Mouse (Mus musculus) cerebellum, adult 11 months (tissue): Measurements from ENCODE around the gene Snx33.
"Not testable (repeated sequence)": the region's sequence is repeated elsewhere in the genome, so short reads cannot be mapped to it uniquely, and the experiment has no call there.

Experiments used
- DNase-seq: peaks from one replicate; pipeline ENCODE4 v3.0.0; 2022

The Snx33 gene

DNA sequence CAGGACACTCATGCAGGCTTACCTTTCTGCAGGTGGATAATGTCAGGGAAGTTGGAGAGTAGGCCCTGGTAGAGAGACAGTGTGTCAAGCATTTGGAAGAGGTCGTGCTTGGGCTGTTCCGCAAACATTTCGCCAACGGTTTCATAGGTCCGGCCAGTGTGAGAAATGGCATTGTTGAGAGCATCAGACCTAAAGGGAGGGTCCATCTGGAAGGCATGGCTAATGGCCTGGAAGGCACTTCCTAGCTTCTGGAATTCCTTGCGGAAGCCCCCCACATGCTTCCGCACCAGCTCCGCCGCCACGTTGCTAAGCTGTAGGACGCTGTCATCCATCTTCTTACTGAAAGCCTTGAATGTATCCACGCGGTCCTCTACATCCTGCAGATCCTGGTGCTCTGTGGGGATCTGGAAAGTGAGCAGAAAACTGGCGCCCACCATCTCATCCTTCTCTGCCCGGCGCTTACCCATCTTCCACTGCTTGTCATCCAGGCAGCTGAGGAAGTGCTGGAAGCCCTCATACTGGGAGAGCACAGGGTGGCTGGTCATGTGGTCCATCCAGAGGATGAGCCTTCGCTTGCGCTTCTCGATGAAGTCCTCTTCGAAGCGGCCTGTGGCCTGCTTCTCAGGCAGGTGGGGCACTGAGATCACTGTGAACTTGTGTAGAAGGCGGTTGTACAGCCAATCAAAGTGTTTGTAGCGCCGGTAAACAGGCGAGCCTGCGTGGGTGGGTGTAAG, 2.7 kb downstream of the Snx33 start:
- DNase-seq = no peak

DNA sequence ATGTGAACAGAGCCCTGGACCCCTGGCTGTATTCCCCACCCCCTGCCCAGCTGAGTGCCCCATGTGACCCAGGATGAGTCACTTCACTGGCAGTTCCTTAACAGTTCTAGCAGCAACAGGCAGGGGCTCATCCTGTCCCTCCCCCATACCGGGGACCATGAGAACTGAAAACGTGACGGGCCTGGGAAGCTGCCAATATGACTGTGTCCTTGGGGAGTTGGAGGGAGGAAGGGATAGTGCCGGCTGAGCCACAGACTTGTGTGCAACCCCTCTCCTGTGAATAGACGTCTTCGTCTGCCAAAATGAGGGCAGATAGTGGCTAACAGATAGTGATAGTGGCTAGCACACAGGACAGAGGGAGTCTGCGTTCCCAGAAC, 3.5 kb downstream of the Snx33 start:
- DNase-seq = peak; percentile 30

DNA sequence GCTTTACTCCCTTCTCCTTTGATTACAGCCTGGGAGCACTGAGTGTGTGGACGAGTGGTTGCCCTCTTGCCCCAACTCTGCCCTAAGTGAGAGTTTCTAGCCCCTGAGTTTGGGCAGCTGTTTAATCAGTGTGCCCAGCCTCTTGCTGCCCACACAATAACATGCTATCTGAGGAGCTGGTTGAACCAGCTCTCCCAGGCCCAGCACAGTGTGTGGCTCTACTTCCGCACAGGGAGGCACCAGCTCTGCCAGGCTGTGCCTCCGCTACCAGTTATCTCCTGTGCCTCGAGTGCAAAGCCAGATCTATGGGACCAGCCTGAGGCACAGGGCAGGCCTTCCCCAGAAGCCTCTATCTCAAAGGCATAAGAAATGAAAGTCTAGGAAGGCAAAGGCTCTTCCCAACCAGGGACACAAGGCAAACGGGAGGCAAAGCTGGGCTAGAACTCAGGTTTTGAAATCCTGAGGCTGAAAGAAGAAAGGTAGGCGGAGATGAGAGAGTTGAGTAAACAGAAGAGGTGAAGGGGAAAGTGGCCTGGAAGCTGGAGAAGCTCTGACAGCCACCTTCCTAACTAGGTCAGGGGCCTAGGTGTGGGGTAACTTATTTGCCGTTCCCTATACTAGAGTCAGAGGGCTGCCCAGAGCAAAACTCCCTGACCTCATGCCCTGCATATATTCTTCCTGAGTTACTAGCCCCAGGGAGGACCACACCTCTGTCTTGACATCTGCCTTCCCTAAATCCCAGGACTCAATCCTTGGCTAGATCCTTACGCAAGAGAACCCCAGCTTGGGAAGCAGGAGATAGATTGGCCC, 4.1 kb downstream of the Snx33 start:
- no peak for DNase-seq

DNA sequence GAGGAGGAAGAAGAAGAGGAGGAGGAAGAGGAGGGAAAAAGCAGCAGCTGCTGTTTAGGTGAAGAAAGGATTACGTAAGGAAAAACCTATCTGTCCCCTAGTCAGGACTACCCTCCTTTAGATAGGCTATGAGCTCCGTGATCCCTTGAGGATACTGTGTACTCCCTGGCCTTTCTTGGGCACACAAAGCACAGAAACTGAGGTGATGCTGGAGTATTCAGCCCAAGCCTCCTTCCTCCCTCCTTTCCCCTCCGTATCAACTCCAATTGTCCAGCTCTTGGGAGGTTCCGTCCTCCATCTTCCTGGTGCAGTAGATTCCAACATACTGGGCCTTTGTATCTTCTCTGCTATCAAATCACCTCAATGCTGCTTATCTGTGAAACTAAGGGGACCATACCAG, 5.4 kb downstream of the Snx33 start:
- no peak for DNase-seq

DNA sequence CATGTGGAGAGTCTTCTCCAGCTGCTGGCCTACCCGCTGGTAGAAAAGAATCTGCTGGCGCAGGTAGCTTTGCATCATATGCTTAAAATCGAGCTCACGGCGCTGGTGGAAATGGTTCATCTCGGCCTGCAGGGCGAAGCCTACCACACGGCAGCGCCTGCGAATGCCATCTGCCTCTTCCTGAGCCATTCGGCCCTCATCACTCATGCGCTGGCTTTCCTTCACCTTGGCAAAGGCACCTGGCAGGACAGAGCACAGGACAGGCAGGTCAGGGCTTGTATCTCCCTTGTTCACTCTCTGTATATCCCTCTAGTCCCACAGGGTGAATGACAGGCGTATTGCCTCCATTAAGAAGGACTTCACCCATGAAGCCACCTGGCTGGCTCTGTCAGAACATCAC, 9.7 kb downstream of the Snx33 start:
- no peak for DNase-seq

DNA sequence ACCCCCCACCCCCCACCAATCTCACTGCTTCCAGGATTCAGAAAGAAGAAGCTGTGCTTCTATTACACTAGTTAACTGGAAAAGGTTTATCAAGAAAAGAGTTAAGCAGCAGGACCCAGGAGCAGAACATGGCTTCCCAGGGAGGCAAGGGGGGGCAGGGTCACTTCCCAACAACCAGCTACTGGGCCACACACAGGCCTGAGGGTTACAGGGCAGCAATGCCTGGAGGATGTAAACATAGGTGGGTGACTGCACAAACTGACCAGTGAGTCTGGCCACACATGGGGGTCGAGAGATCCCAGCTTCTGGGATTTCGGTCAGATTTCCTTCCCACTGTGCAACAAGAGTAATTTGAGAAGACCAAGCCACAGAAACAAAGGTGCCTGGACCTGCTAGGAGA, 11.0 kb downstream of the Snx33 start:
- DNase-seq = no peak

DNA sequence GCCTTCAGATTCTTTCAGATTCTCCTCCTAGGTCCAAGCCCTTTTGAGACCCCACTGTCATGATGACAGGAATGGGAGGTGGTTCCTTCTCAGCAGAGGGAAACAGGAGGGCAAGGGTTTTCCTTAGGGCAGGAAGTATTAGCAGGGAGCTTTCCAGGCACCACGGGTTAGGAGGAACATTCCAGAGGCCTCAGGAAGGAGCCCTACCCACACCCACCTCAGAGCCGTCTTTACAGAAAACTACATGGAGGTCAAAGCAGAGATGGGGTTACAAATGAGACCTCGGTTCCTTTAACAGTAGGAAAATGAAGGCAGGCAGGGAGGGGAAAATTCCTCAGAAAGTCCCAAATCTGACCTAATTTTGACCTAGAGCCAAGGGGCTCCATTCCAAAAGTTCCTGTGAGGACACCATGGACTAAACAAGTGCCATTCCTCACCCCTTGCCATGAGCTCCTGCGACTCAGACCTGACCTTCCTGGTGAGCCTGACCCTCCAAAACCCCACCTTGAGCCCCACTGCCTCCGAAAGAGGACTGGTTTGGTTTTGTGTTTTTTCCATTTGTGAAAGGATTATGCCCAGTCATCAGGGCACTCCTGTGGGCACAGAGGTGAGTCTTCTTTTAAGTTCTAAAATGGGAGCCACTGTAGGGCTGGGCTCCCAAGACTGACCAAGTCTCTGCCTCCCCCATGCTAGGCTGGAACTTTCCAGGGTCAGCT, 12.3 kb downstream of the Snx33 start:
- DNase-seq = no peak

DNA sequence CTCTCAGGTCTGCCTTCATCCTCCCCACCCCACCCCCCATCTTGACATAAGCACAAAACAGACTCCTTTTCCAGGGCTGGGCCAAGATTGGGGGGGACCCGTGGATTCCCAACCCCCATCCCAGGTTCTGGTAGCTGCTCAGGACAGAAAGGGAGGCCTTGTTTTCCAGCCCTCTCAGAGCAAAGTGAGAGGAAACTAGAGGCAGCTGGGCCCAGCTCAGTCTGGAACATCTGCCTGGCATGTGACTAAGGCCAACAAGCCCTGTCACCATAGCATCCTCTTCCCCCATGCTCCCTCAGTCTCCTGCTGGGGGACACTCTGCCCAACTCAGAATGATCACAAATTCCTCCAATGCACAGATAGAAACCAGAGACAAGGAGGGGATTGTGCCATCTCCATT, 13.1 kb downstream of the Snx33 start:
- no peak for DNase-seq

DNA sequence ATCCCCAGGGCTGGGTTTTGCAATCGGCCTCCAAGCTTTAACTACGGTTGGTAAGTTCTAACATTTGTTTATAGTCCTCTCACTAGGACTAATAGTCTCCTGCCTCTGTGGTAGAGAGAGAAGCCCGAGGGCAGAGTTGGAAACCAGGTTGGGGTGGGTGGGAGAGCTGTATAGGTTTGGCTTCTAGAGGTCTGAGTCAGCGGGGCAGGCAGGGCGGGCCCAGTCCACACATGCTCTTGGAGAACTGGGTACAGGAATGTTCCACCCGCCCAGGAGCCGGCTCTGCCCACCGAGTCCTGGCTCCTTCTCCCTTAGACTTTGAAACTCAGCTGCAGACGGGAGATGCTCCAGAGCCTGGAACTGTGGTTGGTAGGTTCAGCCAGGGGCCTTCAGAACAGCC, 14.2 kb downstream of the Snx33 start:
- no peak for DNase-seq

DNA sequence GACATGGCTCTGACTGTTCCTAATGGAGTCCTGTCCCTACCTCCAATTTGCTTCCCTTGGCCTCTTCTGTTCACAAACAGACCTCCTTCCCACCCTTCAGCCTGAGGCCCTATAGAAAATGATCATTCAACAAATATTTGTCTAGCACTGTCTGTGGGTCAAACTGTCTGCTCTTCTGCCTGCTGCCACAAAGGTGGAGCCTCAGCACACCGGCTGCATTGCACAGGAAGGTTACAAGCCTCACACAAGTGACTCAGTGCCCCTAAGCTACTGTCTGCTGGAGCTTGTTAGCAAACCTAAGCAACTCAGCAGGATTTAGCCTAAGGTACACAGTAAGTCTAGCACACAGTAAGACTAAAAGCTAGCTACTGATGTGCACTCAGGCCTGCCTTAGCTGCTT, 17.2 kb downstream of the Snx33 start:
- DNase-seq = no peak

DNA sequence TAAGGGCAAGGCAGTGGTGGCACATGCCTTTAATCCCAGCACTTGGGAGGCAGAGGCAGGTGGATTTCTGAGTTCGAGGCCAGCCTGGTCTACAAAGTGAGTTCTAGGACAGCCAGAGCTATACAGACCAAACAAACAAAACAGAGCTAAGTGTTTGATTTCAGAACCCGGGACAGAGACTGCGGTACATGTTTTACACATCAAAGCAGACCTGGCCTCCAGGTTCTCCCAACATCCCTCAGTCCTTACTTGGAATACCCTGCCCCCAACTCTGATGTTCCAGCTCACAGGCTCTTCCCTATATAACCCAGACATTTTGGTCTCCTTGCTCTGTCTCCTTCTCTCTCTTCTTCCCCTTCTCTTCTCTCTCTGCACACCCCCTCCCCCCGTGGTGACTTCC, 18.2 kb downstream of the Snx33 start:
- not testable (repeated sequence) for DNase-seq

DNA sequence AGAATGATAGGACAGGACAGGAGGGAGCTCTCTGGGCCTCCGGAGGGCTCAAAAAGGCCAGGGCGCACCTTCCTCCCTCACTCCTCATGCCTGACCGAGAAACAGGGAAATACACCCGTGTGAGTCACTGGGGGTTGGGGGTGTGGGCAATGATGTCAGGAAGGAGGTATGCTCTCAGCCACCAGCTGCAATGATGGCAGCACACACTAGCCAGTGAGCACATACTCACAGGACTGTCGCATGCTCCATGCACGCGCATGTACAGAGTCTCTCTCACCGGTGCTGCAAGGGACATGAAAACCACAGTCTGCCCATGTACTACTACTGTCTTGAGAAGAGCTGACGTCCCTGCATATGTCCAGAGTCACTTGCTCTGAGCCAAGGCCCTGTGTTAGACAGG, 20.6 kb downstream of the Snx33 start:
- DNase-seq = no peak

DNA sequence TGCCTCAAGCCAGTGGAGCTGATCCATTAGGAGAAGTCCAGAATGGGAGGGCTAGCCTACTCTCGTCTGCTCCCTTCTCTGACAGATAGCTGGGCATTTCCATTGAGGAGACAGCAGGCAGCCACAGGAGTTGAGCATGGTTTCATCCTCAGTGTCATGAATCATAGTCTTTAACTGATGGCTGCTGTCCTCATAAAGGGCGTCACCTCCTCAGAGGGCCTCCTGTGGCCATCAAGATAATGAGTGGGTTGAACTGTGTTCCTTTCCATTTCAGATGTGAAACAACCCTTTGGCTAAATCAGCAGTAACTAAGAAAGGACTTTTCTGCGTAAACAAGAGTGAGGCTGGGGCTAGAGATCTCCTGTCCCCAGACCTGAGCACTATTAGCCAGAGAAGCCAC, 24.5 kb downstream of the Snx33 start:
- no peak for DNase-seq

DNA sequence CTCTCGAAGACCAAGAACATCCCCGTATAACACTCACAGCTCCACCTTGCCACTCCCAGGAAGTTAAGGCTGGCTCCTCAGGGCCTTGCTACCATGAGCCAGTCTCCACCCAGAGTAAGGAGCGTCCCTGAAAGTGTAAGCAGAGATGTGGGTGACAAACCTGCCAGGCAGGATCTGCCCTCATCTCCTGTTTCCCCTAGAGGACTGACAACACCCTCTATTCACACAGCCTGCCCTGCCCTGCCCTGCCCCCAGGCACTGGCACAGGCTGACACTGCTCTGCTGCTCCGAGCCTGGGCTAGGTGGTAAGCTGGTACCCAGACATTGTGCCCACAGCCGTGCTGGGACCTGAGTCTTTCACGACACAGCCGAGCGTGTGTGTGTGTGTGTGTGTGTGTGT, 27.0 kb downstream of the Snx33 start:
- no peak for DNase-seq

DNA sequence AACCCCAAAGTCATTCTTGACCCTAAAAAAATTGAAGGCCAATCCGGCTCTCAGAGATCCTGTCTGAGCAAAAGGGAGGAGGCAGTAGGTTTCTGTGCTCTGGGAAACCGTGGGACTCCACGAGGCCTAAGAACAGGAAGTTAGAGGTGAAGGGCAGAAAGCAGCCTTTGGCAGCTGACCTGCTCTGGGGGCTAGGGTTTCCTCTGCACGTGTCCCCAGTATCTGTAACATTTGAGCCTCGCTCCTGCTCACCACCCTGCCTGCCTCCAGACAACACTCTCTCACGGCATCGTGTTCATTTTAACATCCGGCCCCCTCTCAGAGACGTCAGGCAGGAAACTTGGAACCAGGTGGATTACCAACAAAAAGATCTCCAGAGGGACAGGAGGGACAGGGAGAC, 27.6 kb downstream of the Snx33 start:
- no peak for DNase-seq

DNA sequence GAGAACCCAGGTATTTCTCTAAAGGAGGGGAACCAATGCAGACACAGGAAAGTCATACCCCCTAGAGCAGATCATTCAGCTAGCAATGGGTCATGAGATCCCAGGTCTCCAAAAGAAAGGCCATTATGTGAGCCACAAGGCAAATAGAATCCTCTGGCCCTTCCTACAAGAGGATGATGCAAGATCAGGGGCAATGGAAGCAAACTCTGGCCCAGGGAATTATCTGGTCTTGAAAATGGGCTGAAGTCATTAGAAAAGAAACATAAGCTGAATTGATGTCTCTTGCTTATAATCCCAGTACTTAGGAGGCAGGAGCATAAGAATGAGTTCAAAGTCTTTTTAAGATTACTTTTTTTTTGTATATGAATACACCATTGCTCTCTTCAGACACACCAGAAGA, 28.1 kb downstream of the Snx33 start:
- DNase-seq = no peak

DNA sequence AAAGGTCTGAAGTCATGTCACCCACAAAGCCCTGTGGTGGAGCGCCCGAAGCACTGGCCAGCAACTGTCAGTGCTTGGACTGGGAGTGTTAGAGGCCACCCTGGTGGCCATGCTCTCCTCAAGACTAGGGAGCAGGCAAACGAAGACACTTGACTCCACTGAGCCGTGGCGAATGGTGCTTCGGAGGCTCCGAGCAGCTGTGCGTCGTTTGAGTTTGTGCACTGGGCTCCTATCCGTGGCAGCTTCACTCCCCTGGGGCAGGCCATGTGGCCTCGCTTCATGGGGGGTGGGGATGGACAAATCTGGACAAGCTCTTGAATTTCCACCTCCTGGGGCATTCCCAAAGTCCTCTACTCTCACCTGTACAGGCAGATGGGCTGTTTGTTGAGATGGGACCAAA, 28.8 kb downstream of the Snx33 start:
- no peak for DNase-seq

DNA sequence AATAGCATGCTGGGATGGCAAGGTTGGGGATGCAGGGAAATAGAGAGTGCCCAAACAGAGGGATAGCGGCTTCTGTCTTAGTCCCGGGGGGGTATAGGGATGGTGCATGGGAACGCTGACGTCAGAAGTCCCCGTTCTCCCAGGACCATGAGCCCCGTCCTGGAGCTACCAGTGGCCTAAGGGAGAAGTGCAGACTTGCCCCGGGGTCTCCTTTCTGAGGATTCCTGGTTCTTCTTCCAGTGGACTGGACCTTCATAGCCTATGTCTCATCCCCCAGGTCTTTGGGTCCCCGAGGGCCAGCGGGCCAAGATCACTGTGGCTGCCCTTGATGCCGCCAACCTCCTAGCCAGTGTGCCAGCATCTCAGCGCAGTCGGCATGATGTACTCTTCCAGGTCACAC, 31.4 kb downstream of the Snx33 start:
- DNase-seq = no peak

DNA sequence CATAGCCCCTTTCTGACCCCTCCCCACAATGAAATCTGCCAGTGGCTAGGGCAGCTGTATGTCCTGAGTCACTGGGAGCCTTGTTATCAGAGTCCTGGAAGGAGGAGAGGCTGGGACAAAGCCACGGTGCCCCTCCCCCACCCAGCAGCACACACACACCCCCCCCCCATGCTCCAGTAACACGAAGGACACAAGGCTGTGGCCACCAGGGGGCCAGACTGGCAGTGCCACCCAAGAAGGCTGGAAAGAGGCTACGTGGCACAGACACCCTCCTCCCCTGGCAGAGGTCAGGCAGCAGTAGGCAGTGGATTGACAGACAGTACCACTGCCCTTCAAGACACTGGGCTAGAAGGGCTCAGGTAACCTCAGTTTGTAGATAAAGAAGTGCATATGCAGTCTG, 34.2 kb downstream of the Snx33 start:
- no peak for DNase-seq

DNA sequence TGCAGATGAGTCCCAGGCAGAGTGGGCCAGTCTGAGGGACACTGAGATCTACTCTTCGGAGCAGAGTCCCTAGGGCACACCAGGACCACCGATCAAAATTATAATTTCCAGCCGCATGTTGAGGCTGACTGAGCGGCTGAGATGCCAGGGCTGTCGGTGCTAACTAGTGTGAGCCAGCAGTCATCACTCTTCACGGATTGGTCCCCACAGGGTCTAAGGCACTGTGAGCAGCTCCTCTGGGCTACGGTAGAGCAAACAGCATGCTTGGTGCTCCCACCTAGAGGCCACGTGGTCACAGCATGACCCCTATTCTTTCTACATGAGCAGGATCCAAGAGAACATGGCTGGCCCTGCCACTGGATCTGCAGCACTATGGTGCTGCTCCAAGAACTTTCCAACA, 34.9 kb downstream of the Snx33 start:
- no peak for DNase-seq

DNA sequence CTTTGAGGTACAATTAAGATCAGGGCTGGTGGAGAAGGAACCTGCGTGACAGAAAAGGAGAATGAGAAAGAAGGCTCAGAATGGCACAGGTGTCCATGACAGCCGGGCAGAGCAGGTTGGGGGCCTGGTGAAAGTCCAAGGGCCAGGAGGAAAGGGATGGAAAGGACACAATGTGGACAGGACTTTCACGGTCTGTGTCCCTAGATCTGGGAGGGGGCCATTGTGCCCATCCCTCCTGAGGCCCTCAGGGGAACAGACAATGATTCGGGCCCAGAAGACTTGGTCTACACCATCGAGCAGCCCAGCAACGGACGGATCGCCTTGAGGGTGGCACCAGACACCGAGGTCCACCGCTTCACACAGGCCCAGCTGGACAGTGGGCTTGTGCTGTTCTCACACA, 36.1 kb downstream of the Snx33 start:
- DNase-seq = no peak

DNA sequence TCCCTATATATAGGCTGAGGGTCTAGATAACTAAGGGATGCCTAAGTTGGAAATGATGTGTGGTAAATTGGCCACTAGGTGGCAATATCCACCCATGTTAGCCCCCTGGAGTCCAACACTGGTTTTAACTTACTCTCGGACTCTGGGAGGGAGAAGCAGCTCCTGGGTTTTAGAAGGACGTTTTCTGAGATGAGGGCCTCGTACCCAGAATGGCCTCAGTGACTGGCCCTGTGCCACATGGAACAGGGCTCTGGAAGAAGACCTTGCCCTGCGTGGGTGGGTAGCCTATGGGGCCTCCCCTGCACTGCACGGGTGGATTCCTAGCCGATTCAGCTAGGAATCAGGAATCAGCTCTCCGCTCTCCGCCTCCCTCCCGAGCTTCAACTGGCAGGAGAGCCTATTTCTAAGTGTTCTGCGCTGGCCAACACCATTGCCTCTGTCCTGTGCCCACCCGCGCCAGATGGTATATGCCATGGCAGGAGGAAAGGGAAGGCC, 36.6 kb downstream of the Snx33 start:
- DNase-seq = peak; percentile 63

DNA sequence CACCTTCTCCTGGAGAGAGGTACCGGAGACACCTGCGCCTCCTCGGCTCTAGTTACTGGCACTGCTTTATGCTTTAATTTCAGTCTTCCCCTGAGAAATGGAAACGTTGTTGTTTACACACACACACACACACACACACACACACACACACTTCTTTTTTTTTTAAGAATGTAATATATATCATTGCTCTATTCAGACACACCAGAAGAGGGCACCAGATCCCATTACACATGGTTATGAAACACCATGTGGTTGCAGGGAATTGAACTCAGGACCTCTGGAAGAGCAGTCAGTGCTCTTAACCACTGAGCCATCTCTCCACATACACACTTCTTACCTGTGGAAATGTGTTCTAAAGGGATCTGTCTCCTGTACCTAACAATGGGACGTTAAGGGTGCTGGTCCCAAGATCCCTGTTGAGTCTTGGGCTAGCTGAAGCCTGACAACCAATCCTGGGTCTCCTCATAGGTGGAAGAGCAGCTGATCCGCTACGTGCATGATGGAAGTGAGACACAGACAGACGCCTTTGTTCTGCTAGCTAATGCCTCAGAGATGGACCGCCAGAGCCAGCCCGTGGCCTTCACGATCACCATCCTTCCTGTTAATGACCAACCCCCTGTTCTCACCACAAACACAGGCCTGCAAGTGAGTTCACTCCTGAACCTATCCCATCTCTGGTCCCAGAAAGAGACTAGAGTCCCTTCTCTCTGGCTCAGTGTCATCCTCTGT, 37.5 kb downstream of the Snx33 start:
- no peak for DNase-seq
